Mouse (Mus musculus): ENCODE measurements at regions not wholly inside any gene's neighbourhood (a gene's known extent, or its start where the extent isn't known, plus 50 kb on each side); places are given as distances from the start of the nearest gene placed in this dataset.

DNA sequence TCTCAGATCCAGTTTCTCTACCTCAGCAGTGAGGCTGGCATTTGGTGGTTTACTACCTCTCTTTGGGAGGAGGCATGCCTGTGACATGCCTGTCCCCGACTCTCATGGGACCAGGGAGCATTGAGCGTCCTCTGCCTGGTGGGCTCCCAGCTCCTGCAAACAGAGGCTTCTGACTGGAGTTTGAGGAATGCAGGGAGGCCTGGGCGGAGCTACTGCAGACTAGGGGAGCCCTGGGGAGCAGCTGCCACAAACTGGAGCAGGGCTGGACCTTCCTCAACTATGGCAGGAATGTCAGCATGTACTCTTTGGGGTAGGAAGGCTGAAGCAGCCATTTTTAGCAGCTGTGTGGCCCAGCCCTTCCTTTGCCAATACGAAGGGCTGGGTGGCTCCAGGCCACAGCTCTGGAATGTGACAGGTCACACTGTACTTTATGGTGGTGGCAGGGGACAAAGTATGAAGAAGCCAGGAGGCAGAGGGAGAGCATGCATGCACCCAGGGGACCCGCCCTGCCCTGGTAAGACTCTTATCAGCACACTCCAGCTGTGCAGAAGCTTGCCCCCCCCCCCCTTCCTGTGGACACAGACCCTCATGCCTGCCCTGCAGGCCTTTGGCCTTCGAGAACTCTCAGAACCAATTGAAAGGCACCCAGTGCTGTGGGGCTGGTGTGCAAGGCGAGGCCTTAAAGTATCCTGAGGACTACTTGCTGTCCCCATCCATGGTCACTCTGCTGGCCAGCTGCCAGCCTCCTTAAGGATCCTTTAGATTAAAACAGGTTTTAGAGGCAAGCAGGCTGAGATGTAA lies 129.5 kb downstream of the Gadd45g start:
- H3K4me1 ChIP-seq (replicated peaks; ENCODE audit: control insufficient read depth, insufficient read depth, low read length) = peaks cover 4% of the 10 kb centered on the region; the same call in 1 of the 2 replicates
- H3K4me2 ChIP-seq (ENCODE audit: low read length) = no peak overlapping the region
- no peak overlapping the region for H3K27ac ChIP-seq (ENCODE audit: low read length)
- H3K9ac ChIP-seq (replicated peaks; ENCODE audit: low read depth, low read length) = no peak overlapping the region
- no peaks in the 10 kb centered on the region for H3K36me3 ChIP-seq (ENCODE audit: control insufficient read depth, insufficient read depth)
- 65% methylated on average over 7 of the region's 7 CpGs for WGBS
- H3K4me3 ChIP-seq (replicated peaks; ENCODE audit: low read length) = no peak overlapping the region
- H3K27me3 ChIP-seq (replicated peaks; ENCODE audit: control insufficient read depth, insufficient read depth, low read length) = no peaks in the 10 kb centered on the region
- no peak for ATAC-seq
- H3K9me3 ChIP-seq (ENCODE audit: control insufficient read depth, low read length) = no peaks in the 10 kb centered on the region

DNA sequence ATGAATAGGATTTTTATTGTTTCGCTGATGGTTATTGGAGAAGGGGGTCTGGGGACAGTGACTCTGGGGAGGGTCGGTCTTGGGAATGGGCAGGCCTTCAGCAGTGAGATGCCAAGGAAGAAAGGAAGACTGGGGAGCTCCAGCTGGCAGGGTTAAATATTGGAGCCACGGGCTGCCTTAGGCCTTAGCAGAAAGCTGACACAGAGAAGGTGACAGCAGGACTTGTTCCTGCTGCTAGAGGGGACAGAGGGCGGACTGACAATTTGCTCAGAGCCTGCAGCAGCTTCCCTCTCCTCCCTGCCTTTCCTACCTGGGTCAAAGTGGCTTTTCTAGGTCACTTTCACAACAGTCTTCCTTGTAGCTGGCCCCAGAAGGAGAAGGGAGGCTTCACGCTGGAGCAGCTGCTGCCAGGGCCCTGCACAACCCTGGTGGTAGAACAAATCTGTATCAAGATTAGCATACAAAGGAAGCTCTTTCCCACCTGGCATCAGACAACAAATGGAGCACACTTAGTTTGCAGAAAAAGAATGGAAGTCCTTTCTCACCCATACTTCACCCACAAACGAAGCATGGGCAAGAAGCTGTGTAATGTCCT lies 130.2 kb downstream of the Gadd45g start:
- no peaks in the 10 kb centered on the region for H3K9me3 ChIP-seq (ENCODE audit: control insufficient read depth, low read length)
- H3K9ac ChIP-seq (replicated peaks; ENCODE audit: low read depth, low read length) = no peak overlapping the region
- 83% methylated on average over 6 of the region's 6 CpGs for WGBS
- H3K4me2 ChIP-seq (ENCODE audit: low read length) = no peak overlapping the region
- no peak overlapping the region for H3K4me3 ChIP-seq (replicated peaks; ENCODE audit: low read length)
- no peaks in the 10 kb centered on the region for H3K36me3 ChIP-seq (ENCODE audit: control insufficient read depth, insufficient read depth)
- ATAC-seq = no peak
- H3K27me3 ChIP-seq (replicated peaks; ENCODE audit: control insufficient read depth, insufficient read depth, low read length) = no peaks in the 10 kb centered on the region
- peaks cover 4% of the 10 kb centered on the region; the same call in 1 of the 2 replicates for H3K4me1 ChIP-seq (replicated peaks; ENCODE audit: control insufficient read depth, insufficient read depth, low read length)
- H3K27ac ChIP-seq (ENCODE audit: low read length) = no peak overlapping the region

DNA sequence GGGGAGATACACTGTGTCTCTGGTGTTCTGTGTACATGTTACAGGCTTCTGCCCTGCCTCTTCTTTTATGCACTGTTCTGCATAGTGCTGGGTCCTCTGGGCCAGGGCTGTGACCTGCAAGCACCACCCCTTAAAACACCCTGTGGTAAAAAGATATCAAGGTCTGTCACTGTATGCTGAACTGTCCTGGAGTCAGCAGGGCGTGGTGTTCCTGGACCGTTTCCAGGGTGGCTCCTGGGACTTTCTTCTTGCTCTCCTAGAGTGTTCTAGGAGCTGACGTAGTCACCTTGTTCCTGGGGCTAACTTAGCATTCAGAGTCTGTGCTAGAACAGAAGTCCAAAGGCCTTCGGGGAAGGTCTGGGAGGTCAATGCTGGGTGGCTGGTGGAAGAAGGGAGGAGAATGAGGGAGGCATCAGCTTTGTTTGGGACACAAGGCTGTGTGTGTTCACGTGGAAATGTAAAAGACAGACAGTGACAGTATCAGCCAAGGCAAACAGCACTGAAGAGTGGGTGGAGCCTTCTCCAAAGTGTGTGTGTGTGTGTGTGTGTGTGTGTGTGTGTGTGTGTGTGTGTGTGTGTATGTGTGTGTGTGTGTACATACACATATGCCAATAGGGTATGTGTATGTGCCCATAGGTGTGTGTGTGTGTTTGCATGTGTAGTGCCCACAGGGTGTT lies 133.0 kb downstream of the Gadd45g start:
- H3K36me3 ChIP-seq (ENCODE audit: control insufficient read depth, insufficient read depth) = no peaks in the 10 kb centered on the region
- 78% methylated on average over 5 of the region's 5 CpGs for WGBS
- H3K27me3 ChIP-seq (replicated peaks; ENCODE audit: control insufficient read depth, insufficient read depth, low read length) = no peaks in the 10 kb centered on the region
- ATAC-seq = no peak
- H3K4me3 ChIP-seq (replicated peaks; ENCODE audit: low read length) = no peak overlapping the region
- no peak overlapping the region for H3K9ac ChIP-seq (replicated peaks; ENCODE audit: low read depth, low read length)
- H3K4me2 ChIP-seq (ENCODE audit: low read length) = no peak overlapping the region
- H3K9me3 ChIP-seq (ENCODE audit: control insufficient read depth, low read length) = no peaks in the 10 kb centered on the region
- no peak overlapping the region for H3K27ac ChIP-seq (ENCODE audit: low read length)
- no peaks in the 10 kb centered on the region; the same call in 1 of the 2 replicates for H3K4me1 ChIP-seq (replicated peaks; ENCODE audit: control insufficient read depth, insufficient read depth, low read length)

DNA sequence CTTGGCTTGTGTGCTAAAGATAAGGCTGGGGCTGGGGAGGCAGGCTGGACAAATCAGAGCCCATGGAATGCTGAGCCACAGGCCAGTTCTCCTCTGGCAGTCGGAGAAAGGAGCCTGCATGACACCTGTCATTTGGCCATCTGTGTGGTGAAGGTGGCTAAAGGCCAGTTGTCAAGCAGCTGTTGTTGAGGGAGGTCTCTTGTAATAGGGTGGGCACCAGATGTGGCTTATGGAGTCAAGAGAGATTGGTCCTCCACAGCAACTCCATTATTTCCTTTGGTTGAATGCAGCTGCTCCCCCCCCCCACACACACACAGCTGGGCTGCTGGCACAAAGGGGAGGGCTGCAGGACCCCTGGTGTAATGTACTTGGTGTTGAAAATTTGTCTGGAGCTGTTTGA lies 133.9 kb downstream of the Gadd45g start:
- Histone ChIP-seq H3K27me3 (replicated peaks; ENCODE audit: control insufficient read depth, insufficient read depth, low read length) (no peaks in the 10 kb centered on the region), H3K9ac (replicated peaks; ENCODE audit: low read depth, low read length) (no peak overlapping the region), H3K4me1 (replicated peaks; ENCODE audit: control insufficient read depth, insufficient read depth, low read length) (no peaks in the 10 kb centered on the region; the same call in 1 of the 2 replicates), H3K36me3 (ENCODE audit: control insufficient read depth, insufficient read depth) (no peaks in the 10 kb centered on the region), H3K4me2 (ENCODE audit: low read length) (no peak overlapping the region), H3K4me3 (replicated peaks; ENCODE audit: low read length) (no peak overlapping the region), H3K9me3 (ENCODE audit: control insufficient read depth, low read length) (peaks cover 2% of the 10 kb centered on the region; the same call in 1 of the 2 replicates), H3K27ac (ENCODE audit: low read length) (no peak overlapping the region)
- WGBS = 87% methylated on average over 1 of the region's 1 CpGs
- ATAC-seq = no peak

- Histone ChIP-seq H3K9me3 (ENCODE audit: control insufficient read depth, low read length) (peaks cover 2% of the 10 kb centered on the region; the same call in 1 of the 2 replicates), H3K9ac (replicated peaks; ENCODE audit: low read depth, low read length) (no peak overlapping the region), H3K27me3 (replicated peaks; ENCODE audit: control insufficient read depth, insufficient read depth, low read length) (no peaks in the 10 kb centered on the region), H3K4me2 (ENCODE audit: low read length) (no peak overlapping the region), H3K27ac (ENCODE audit: low read length) (no peak overlapping the region), H3K4me3 (replicated peaks; ENCODE audit: low read length) (no peak overlapping the region), H3K36me3 (ENCODE audit: control insufficient read depth, insufficient read depth) (no peaks in the 10 kb centered on the region), H3K4me1 (replicated peaks; ENCODE audit: control insufficient read depth, insufficient read depth, low read length) (no peaks in the 10 kb centered on the region)
- WGBS = 92% methylated on average over 8 of the region's 8 CpGs
- ATAC-seq = no peak
Observed at GRCm38 (mm10) chr13:51983002-51983401, 136.5 kb downstream of the Gadd45g start.

DNA sequence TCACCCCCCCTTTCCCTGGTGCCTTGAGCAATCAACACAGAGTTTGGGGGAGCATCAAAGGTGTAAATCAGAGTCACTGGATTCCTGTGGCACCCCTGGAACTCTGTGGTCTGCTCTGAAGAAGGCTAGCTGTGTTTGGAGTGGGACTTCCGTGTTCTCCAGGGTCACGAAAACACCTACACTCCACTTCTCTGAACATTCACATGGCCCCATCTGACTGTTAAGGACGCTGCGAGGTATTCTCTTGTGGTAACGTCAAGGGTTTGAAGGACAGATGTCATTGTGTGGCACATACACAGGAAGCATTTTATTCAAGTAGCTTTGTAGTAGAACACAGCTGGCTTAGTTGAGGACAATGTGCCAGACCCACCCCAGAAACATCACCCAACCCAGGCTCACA lies 137.1 kb downstream of the Gadd45g start:
- 83% methylated on average over 5 of the region's 5 CpGs for WGBS
- peaks cover 2% of the 10 kb centered on the region; the same call in 1 of the 2 replicates for H3K9me3 ChIP-seq (ENCODE audit: control insufficient read depth, low read length)
- H3K4me1 ChIP-seq (replicated peaks; ENCODE audit: control insufficient read depth, insufficient read depth, low read length) = no peaks in the 10 kb centered on the region
- H3K36me3 ChIP-seq (ENCODE audit: control insufficient read depth, insufficient read depth) = no peaks in the 10 kb centered on the region
- H3K9ac ChIP-seq (replicated peaks; ENCODE audit: low read depth, low read length) = no peak overlapping the region
- H3K4me3 ChIP-seq (replicated peaks; ENCODE audit: low read length) = no peak overlapping the region
- no peak overlapping the region for H3K4me2 ChIP-seq (ENCODE audit: low read length)
- no peak for ATAC-seq
- H3K27me3 ChIP-seq (replicated peaks; ENCODE audit: control insufficient read depth, insufficient read depth, low read length) = no peaks in the 10 kb centered on the region
- no peak overlapping the region for H3K27ac ChIP-seq (ENCODE audit: low read length)

GRCm38 (mm10) chr13:51991339-51991738 lies 144.9 kb downstream of the Gadd45g start:
- H3K36me3 ChIP-seq (ENCODE audit: control insufficient read depth, insufficient read depth) = no peaks in the 10 kb centered on the region
- H3K4me3 ChIP-seq (replicated peaks; ENCODE audit: low read length) = no peak overlapping the region
- no peak for ATAC-seq
- no peak overlapping the region for H3K9ac ChIP-seq (replicated peaks; ENCODE audit: low read depth, low read length)
- H3K4me2 ChIP-seq (ENCODE audit: low read length) = no peak overlapping the region
- no peaks in the 10 kb centered on the region for H3K27me3 ChIP-seq (replicated peaks; ENCODE audit: control insufficient read depth, insufficient read depth, low read length)
- 83% methylated on average over 4 of the region's 4 CpGs for WGBS
- no peaks in the 10 kb centered on the region for H3K9me3 ChIP-seq (ENCODE audit: control insufficient read depth, low read length)
- H3K27ac ChIP-seq (ENCODE audit: low read length) = no peak overlapping the region
- no peaks in the 10 kb centered on the region for H3K4me1 ChIP-seq (replicated peaks; ENCODE audit: control insufficient read depth, insufficient read depth, low read length)

- Histone ChIP-seq H3K36me3 (ENCODE audit: control insufficient read depth, insufficient read depth) (no peaks in the 10 kb centered on the region), H3K9ac (replicated peaks; ENCODE audit: low read depth, low read length) (no peak overlapping the region)
- 89% methylated on average over 6 of the region's 6 CpGs for WGBS
Observed at GRCm38 (mm10) chr13:51992878-51993277, 146.4 kb downstream of the Gadd45g start.

GRCm38 (mm10) chr13:51996163-51996562 lies 149.7 kb downstream of the Gadd45g start:
- Histone ChIP-seq H3K9ac (replicated peaks; ENCODE audit: low read depth, low read length) (no peak overlapping the region), H3K4me3 (replicated peaks; ENCODE audit: low read length) (no peak overlapping the region), H3K27me3 (replicated peaks; ENCODE audit: control insufficient read depth, insufficient read depth, low read length) (no peaks in the 10 kb centered on the region), H3K36me3 (ENCODE audit: control insufficient read depth, insufficient read depth) (no peaks in the 10 kb centered on the region), H3K4me1 (replicated peaks; ENCODE audit: control insufficient read depth, insufficient read depth, low read length) (no peaks in the 10 kb centered on the region), H3K9me3 (ENCODE audit: control insufficient read depth, low read length) (no peaks in the 10 kb centered on the region), H3K4me2 (ENCODE audit: low read length) (no peak overlapping the region), H3K27ac (ENCODE audit: low read length) (no peak overlapping the region)
- WGBS = 84% methylated on average over 4 of the region's 4 CpGs
- no peak for ATAC-seq

More at GRCm38 (mm10) chr13:51992878-51993277, 146.4 kb downstream of the Gadd45g start:
- no peaks in the 10 kb centered on the region for H3K9me3 ChIP-seq (ENCODE audit: control insufficient read depth, low read length)
- ATAC-seq = no peak
- no peaks in the 10 kb centered on the region for H3K27me3 ChIP-seq (replicated peaks; ENCODE audit: control insufficient read depth, insufficient read depth, low read length)
- H3K4me1 ChIP-seq (replicated peaks; ENCODE audit: control insufficient read depth, insufficient read depth, low read length) = no peaks in the 10 kb centered on the region
- no peak overlapping the region for H3K4me3 ChIP-seq (replicated peaks; ENCODE audit: low read length)
- no peak overlapping the region for H3K27ac ChIP-seq (ENCODE audit: low read length)
- H3K4me2 ChIP-seq (ENCODE audit: low read length) = no peak overlapping the region
